Mouse (Mus musculus) ES-E14 (cell line): ENCODE measurements at regions not wholly inside any gene's neighbourhood (a gene's known extent, or its start where the extent isn't known, plus 50 kb on each side); places are given as distances from the start of the nearest gene placed in this dataset.

ENCODE experiments used
- HCFC1 ChIP-seq: IDR thresholded peaks from 2 replicates; pipeline ENCODE4 v1.6.1; 2012; ENCODE audit warnings: low read length, inconsistent platforms, borderline replicate concordance; ENCODE audit not compliant: insufficient read depth
- ZNF384 ChIP-seq: IDR thresholded peaks from 2 replicates; pipeline ENCODE4 v1.6.1; 2012; ENCODE audit warnings: low read depth, low read length, inconsistent platforms

GRCm38 (mm10) chr15:49451310-49451709, 4433.4 kb upstream of the Gm7489 start:
- TF ChIP-seq ZNF384 (no peak), HCFC1 (no peak)
